ENCODE assay signal across 9 mouse cellular contexts in the genomic region with DNA sequence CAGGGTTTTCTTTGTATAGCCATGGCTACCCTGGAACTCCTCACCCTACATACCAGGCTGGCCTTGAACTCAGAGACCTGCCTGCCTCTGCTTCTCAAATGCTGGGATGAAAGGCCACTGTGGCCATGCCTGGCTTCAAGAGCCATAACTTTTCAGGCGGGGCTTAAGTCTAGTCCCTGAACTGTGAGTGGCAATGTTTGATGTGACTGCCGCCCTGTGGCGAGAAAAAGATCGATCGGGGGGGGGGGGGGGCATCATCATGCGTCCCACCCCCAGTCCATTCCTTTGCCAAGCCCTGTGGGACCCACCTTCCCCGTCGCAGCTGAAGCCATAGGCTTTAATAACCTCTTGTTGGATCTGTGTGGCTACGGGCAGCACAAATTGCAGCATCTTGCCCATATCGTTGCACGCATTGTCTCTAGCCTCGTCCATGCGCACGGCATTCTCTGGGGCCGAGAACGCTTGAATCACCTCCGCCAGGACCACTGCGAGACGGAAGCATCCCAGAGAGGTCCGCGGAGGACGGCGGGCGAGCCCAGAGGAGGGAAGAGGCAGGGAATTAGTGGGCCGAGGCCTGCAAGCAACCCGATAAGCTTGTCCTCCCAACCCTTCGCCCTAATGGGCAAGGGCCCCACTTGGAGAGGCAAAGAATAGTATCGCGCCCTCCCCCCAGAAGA. TPM values are rescaled to one million over a fixed set of nuclear protein-coding genes. Genes with fewer than 3 reads are reported as not detected.
DNase-seq lines count a peak whose midpoint lies in the region; ATAC-seq and TF ChIP-seq lines count a peak whose summit lies in the region.
"Had no signal": no experiment of that assay in that cellular context is flagged by ENCODE, and none has a peak within 500 bp of the region (broad histone marks: within the 10 kb centered on the region; RNA-seq: fewer than 3 reads in every experiment).

No protein-coding gene starts in this region.

- peak overlapping the region; percentile 92 for H3K9ac ChIP-seq in embryonic facial prominence, embryonic 12.5 days
- H3K9ac ChIP-seq in hindbrain, embryonic 14.5 days = peak overlapping the region; percentile 96
- peak overlapping the region; percentile 85 for H3K9ac ChIP-seq in liver, embryonic 13.5 days
- peak overlapping the region; percentile 96 for H3K9ac ChIP-seq in neural tube, embryonic 13.5 days

- peaks cover 29% of the 10 kb centered on the region for H3K4me1 ChIP-seq in embryonic facial prominence, embryonic 12.5 days
- H3K4me1 ChIP-seq in hindbrain, embryonic 14.5 days (replicated peaks; ENCODE audit: control insufficient read depth, insufficient read depth, low read length) = peaks cover 27% of the 10 kb centered on the region
- peaks cover 50% of the 10 kb centered on the region for H3K4me1 ChIP-seq in liver, embryonic 13.5 days (replicated peaks)
- peaks cover 38% of the 10 kb centered on the region for H3K4me1 ChIP-seq in neural tube, embryonic 13.5 days (replicated peaks)

- peaks cover 33% of the 10 kb centered on the region for H3K36me3 ChIP-seq in embryonic facial prominence, embryonic 12.5 days
- peaks cover 30% of the 10 kb centered on the region for H3K36me3 ChIP-seq in hindbrain, embryonic 14.5 days (replicated peaks; ENCODE audit: control insufficient read depth, insufficient read depth)
- H3K36me3 ChIP-seq in liver, embryonic 13.5 days = peaks cover 6% of the 10 kb centered on the region
- peaks cover 28% of the 10 kb centered on the region for H3K36me3 ChIP-seq in neural tube, embryonic 13.5 days

- POLR2A ChIA-PET in Patski (lab: Charles Lee) = interaction anchor here (1.4 to 2.5 kb wide), 5 partner anchors 9 to 25 kb away, joined by 4 to 15 read pairs (median 6); partner anchors contain the start of gene Atn1

- peak overlapping the region; percentile 100 for H3K27ac ChIP-seq in embryonic facial prominence, embryonic 12.5 days
- H3K27ac ChIP-seq in hindbrain, embryonic 14.5 days = peak overlapping the region; percentile 98
- peak overlapping the region; percentile 98 for H3K27ac ChIP-seq in liver, embryonic 13.5 days
- H3K27ac ChIP-seq in neural tube, embryonic 13.5 days (replicated peaks) = peak overlapping the region; percentile 99

- H3K4me3 ChIP-seq in embryonic facial prominence, embryonic 12.5 days = peak overlapping the region; percentile 65
- H3K4me3 ChIP-seq in hindbrain, embryonic 14.5 days (replicated peaks; ENCODE audit: low read length) = peak overlapping the region; percentile 73
- peak overlapping the region; percentile 67 for H3K4me3 ChIP-seq in liver, embryonic 13.5 days (replicated peaks)
- H3K4me3 ChIP-seq in neural tube, embryonic 13.5 days = peak overlapping the region; percentile 75

- in situ Hi-C loops in Patski (cut with MboI; ENCODE audit: low pct_unique_long_range_greater_than_20kb) = no loop called here

- peak overlapping the region; percentile 77 for H3K4me2 ChIP-seq in embryonic facial prominence, embryonic 12.5 days (replicated peaks)
- H3K4me2 ChIP-seq in hindbrain, embryonic 14.5 days (replicated peaks) = peak overlapping the region; percentile 83
- H3K4me2 ChIP-seq in liver, embryonic 13.5 days = peak overlapping the region; percentile 97
- H3K4me2 ChIP-seq in neural tube, embryonic 13.5 days = peak overlapping the region; percentile 79

- WGBS in embryonic facial prominence, embryonic 12.5 days = under 1% methylated on average over 29 of the region's 29 CpGs
- WGBS in hindbrain, embryonic 14.5 days = under 1% methylated on average over 28 of the region's 29 CpGs
- WGBS in liver, embryonic 13.5 days (ENCODE audit: insufficient replicate concordance) = under 1% methylated on average over 29 of the region's 29 CpGs
- WGBS in neural tube, embryonic 13.5 days = under 1% methylated on average over 29 of the region's 29 CpGs

- no peaks in the 10 kb centered on the region for H3K27me3 ChIP-seq in Patski
- no peaks in the 10 kb centered on the region for H3K27me3 ChIP-seq in embryonic facial prominence, embryonic 12.5 days
- no peaks in the 10 kb centered on the region for H3K27me3 ChIP-seq in hindbrain, embryonic 14.5 days (ENCODE audit: control insufficient read depth, insufficient read depth, low read length)
- no peaks in the 10 kb centered on the region for H3K27me3 ChIP-seq in liver, embryonic 13.5 days
- H3K27me3 ChIP-seq in neural tube, embryonic 13.5 days = no peaks in the 10 kb centered on the region

- DNase-seq in lung, adult 18-20 months = peak; percentile 62
- DNase-seq in lung, postnatal 25 days (ENCODE audit: low spot score) = no peak
- DNase-seq in Patski (ENCODE audit: low read depth, low spot score) = no peak
- peak; percentile 66 for DNase-seq in hindbrain, embryonic 14.5 days (ENCODE audit: low spot score)
- DNase-seq in liver, embryonic 13.5 days = peak; percentile 38
- DNase-seq in Muller cell, postnatal 12 days (ENCODE audit: inconsistent ontology term) = no peak

- TF ChIP-seq CTCF in Patski (IDR thresholded peaks at IDR 0.05) = no peak

- CTCF ChIA-PET in Patski (lab: Charles Lee) = interaction anchor here (0.7 to 2.2 kb wide), 7 partner anchors 18 to 99 kb away, joined by 3 to 8 read pairs (median 5); no protein-coding TSS in a partner anchor

- H3K9me3 ChIP-seq in embryonic facial prominence, embryonic 12.5 days = no peaks in the 10 kb centered on the region
- no peaks in the 10 kb centered on the region for H3K9me3 ChIP-seq in hindbrain, embryonic 14.5 days (ENCODE audit: control insufficient read depth, low read length)
- H3K9me3 ChIP-seq in liver, embryonic 13.5 days (replicated peaks) = no peaks in the 10 kb centered on the region
- H3K9me3 ChIP-seq in neural tube, embryonic 13.5 days = no peaks in the 10 kb centered on the region

- peak; percentile 34 for ATAC-seq in Patski
- no peak for ATAC-seq in embryonic facial prominence, embryonic 12.5 days (ENCODE audit: insufficient number of reproducible peaks, insufficient read depth, low FRiP score, low TSS enrichment)
- ATAC-seq in hindbrain, embryonic 14.5 days (ENCODE audit: low FRiP score) = peak; percentile 19
- no peak; the same call in 1 of the 2 replicates for ATAC-seq in liver, embryonic 13.5 days (ENCODE audit: low read depth)
- peak; percentile 28; the same call in 1 of the 2 replicates for ATAC-seq in neural tube, embryonic 13.5 days (ENCODE audit: low read depth)

RNA-seq across cellular contexts. Expression of gene Grcc10, which starts 0.8 kb away (rescaled TPM):
- 270 TPM for polyA plus RNA-seq in Patski (2021)
- polyA plus RNA-seq in embryonic facial prominence, embryonic 12.5 days (2016; fragmentation: Nextera tagmentation; extraction: Ambion mirVana) = 498 and 530 TPM in 2 replicates
- polyA plus RNA-seq in hindbrain, embryonic 14.5 days (2014; fragmentation: Nextera tagmentation; extraction: Ambion mirVana) = 616 and 701 TPM in 2 replicates
- polyA plus RNA-seq in liver, embryonic 13.5 days (2015; fragmentation: Nextera tagmentation; extraction: Ambion mirVana) = 77.7 and 80.2 TPM in 2 replicates
- polyA plus RNA-seq in neural tube, embryonic 13.5 days (2015; fragmentation: Nextera tagmentation; extraction: Ambion mirVana) = 687 and 693 TPM in 2 replicates

RNA-seq across cellular contexts. Expression of gene Ptpn6, which starts 1.8 kb away (rescaled TPM):
- polyA plus RNA-seq in Patski (2021) = 1.5 TPM
- 6.7 TPM in 2 replicates for polyA plus RNA-seq in embryonic facial prominence, embryonic 12.5 days (2016; fragmentation: Nextera tagmentation; extraction: Ambion mirVana)
- polyA plus RNA-seq in hindbrain, embryonic 14.5 days (2014; fragmentation: Nextera tagmentation; extraction: Ambion mirVana) = 3.5 and 4.3 TPM in 2 replicates
- polyA plus RNA-seq in liver, embryonic 13.5 days (2015; fragmentation: Nextera tagmentation; extraction: Ambion mirVana) = 28.7 and 29.5 TPM in 2 replicates
- polyA plus RNA-seq in neural tube, embryonic 13.5 days (2015; fragmentation: Nextera tagmentation; extraction: Ambion mirVana) = 6.0 and 7.9 TPM in 2 replicates

RNA-seq across cellular contexts. Expression of gene Gm45234, which starts 15.5 kb away (rescaled TPM):
- 0.82 TPM for polyA plus RNA-seq in Patski (2021)
- polyA plus RNA-seq in embryonic facial prominence, embryonic 12.5 days (2016; fragmentation: Nextera tagmentation; extraction: Ambion mirVana) = not detected in 2 replicates
- polyA plus RNA-seq in hindbrain, embryonic 14.5 days (2014; fragmentation: Nextera tagmentation; extraction: Ambion mirVana) = not detected in 2 replicates
- polyA plus RNA-seq in liver, embryonic 13.5 days (2015; fragmentation: Nextera tagmentation; extraction: Ambion mirVana) = not detected in 2 replicates
- polyA plus RNA-seq in neural tube, embryonic 13.5 days (2015; fragmentation: Nextera tagmentation; extraction: Ambion mirVana) = not detected in 2 replicates
- polyA plus RNA-seq: gonadal fat pad, adult 2 months had no signal

RNA-seq across cellular contexts. Expression of gene Atn1, which starts 16.0 kb away (rescaled TPM):
- polyA plus RNA-seq in Patski (2021) = 100.0 TPM
- polyA plus RNA-seq in embryonic facial prominence, embryonic 12.5 days (2016; fragmentation: Nextera tagmentation; extraction: Ambion mirVana) = 20.1 and 20.5 TPM in 2 replicates
- 25.9 and 26.0 TPM in 2 replicates for polyA plus RNA-seq in hindbrain, embryonic 14.5 days (2014; fragmentation: Nextera tagmentation; extraction: Ambion mirVana)
- 1.5 and 1.8 TPM in 2 replicates for polyA plus RNA-seq in liver, embryonic 13.5 days (2015; fragmentation: Nextera tagmentation; extraction: Ambion mirVana)
- polyA plus RNA-seq in neural tube, embryonic 13.5 days (2015; fragmentation: Nextera tagmentation; extraction: Ambion mirVana) = 21.0 and 23.1 TPM in 2 replicates

RNA-seq across cellular contexts. Expression of gene Phb2, which starts 28.2 kb away (rescaled TPM):
- 275 TPM for polyA plus RNA-seq in Patski (2021)
- 359 and 370 TPM in 2 replicates for polyA plus RNA-seq in embryonic facial prominence, embryonic 12.5 days (2016; fragmentation: Nextera tagmentation; extraction: Ambion mirVana)
- polyA plus RNA-seq in hindbrain, embryonic 14.5 days (2014; fragmentation: Nextera tagmentation; extraction: Ambion mirVana) = 241 and 242 TPM in 2 replicates
- polyA plus RNA-seq in liver, embryonic 13.5 days (2015; fragmentation: Nextera tagmentation; extraction: Ambion mirVana) = 356 and 373 TPM in 2 replicates
- 259 and 270 TPM in 2 replicates for polyA plus RNA-seq in neural tube, embryonic 13.5 days (2015; fragmentation: Nextera tagmentation; extraction: Ambion mirVana)

Comparison
In these comparisons a context has a peak if more than half of its experiments do, and no peak if none do; other contexts are left out.
1. DNase-seq: peak in lung, adult 18-20 months (2 of 2), hindbrain, embryonic 14.5 days (single experiment) and liver, embryonic 13.5 days (single experiment); none in lung, postnatal 25 days (single experiment), Patski (single experiment) and Muller cell, postnatal 12 days (single experiment).
2. ATAC-seq: peak in Patski (single experiment), hindbrain, embryonic 14.5 days (single experiment) and neural tube, embryonic 13.5 days (single experiment); none in embryonic facial prominence, embryonic 12.5 days (single experiment) and liver, embryonic 13.5 days (single experiment).
3. Peak in every context shown above with its lines, with median percentiles within 50 percentile points of each other: H3K27ac ChIP-seq, H3K4me2 ChIP-seq, H3K4me3 ChIP-seq and H3K9ac ChIP-seq.